Mouse (Mus musculus): ENCODE measurements around the gene AW822073. TPM values are rescaled to one million over a fixed set of nuclear protein-coding genes. Genes with fewer than 3 reads are reported as not detected.

The AW822073 gene
- total and polyA plus RNA-seq, 2 experiments from 2014 or later = not detected

DNA sequence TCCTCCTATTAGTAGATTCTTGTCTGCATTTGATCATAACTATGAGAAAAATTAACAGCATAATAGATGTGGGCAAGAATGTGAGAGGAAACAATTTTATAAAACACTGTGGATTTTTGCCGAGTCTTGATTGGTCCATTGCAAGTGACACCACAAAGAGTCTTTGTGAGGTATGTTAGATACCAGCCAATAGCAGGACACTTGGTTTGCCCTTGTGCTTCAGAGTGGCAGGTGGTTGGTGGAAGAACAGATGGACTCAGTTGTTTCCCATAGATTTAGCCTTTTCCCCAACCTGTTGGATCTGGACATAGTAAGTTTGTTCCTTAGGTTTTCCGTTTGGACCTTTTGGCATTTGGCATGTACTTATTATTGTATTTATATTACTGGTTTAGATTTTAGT, 13.5 kb downstream of the AW822073 start:
- H3K27ac ChIP-seq (ENCODE audit: low read depth) = no peak overlapping the region
- H3K9me3 ChIP-seq (replicated peaks; ENCODE audit: control insufficient read depth, low read length) = peaks cover 6% of the 10 kb centered on the region; the same call in 1 of the 2 replicates
- H3K4me3 ChIP-seq (ENCODE audit: low read depth, low read length) = no peak overlapping the region
- TF ChIP-seq CTCF (IDR thresholded peaks at IDR 0.05; ENCODE audit: low read depth) = no peak
- TF ChIP-seq EP300 (IDR thresholded peaks at IDR 0.05; ENCODE audit: low read depth) = no peak
- DNase-seq (ENCODE audit: low spot score) (no peak), ATAC-seq (ENCODE audit: insufficient read depth, low read depth) (no peak)
- 74% methylated on average over 2 of the region's 2 CpGs for WGBS
- H3K4me2 ChIP-seq (ENCODE audit: low read depth, low read length) = no peak overlapping the region
- no peaks in the 10 kb centered on the region for H3K36me3 ChIP-seq (replicated peaks; ENCODE audit: control insufficient read depth, insufficient read depth, low read length)
- H3K9ac ChIP-seq (replicated peaks; ENCODE audit: low read depth, low read length) = no peak overlapping the region
- no peaks in the 10 kb centered on the region for H3K27me3 ChIP-seq (ENCODE audit: control insufficient read depth, insufficient read depth, low read length)
- no peaks in the 10 kb centered on the region for H3K4me1 ChIP-seq (ENCODE audit: control insufficient read depth, insufficient read depth)

DNA sequence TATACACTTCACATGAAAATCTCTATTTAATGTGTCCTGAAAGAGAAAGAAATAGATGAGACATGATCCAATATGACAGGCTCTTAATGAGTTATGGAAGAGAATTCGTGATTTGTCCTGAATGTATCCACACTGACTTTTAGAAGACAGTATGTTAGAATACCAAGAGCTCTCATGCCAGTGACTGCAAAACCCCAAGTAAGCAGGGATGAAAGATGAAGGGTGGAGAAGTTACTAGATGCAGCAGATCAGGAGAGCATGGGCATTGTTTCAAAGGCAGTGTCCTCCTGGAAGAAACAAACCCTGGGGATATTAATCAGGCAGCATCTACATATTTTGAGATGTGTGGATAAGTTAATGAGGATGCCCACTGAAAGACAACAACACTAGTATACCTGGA, 14.2 kb downstream of the AW822073 start:
- Histone ChIP-seq H3K4me1 (ENCODE audit: control insufficient read depth, insufficient read depth) (no peaks in the 10 kb centered on the region), H3K9me3 (replicated peaks; ENCODE audit: control insufficient read depth, low read length) (peaks cover 3% of the 10 kb centered on the region; the same call in 1 of the 2 replicates), H3K27me3 (ENCODE audit: control insufficient read depth, insufficient read depth, low read length) (no peaks in the 10 kb centered on the region), H3K4me3 (ENCODE audit: low read depth, low read length) (no peak overlapping the region), H3K36me3 (replicated peaks; ENCODE audit: control insufficient read depth, insufficient read depth, low read length) (no peaks in the 10 kb centered on the region), H3K4me2 (ENCODE audit: low read depth, low read length) (no peak overlapping the region), H3K9ac (replicated peaks; ENCODE audit: low read depth, low read length) (no peak overlapping the region), H3K27ac (ENCODE audit: low read depth) (no peak overlapping the region)
- no peak for TF ChIP-seq EP300 (IDR thresholded peaks at IDR 0.05; ENCODE audit: low read depth)
- ATAC-seq (ENCODE audit: insufficient read depth, low read depth) (no peak), DNase-seq (ENCODE audit: low spot score) (no peak)
- WGBS = 42% methylated on average over 1 of the region's 1 CpGs

DNA sequence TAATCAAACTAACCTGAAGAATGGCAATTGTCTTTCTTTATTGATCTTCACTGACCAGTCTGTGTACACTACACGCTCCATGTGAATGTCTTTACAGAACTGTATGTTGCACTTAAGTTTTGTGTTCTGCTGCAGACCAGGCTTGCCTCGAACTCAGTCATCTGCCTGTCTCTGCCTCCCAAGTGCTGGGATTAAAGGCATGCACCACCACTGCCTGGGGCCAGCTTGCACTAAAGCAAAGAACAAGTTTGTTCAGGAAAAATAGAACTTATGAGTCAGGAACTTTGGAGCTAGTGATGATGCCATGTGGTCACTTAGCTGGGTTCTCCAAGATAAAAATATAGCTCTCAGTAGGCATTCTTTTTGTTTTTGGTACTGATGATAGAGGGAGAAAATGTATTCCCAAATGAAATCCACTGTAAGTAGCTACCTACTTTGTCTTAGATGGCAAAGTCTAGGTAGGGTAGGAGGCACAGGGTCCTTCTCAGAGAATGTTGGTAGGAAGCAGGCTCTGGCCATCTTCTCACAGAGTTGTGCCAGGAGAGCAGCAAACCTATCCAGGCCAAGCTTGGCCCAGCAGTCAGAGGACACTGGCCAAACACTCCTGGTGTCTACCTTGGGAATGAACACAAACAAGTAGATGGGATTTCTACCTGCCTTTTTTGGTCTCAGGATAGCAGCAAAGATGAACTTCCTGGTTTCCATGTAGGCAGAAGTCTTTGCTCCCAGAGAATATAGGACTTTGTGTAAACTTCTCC, 14.8 kb downstream of the AW822073 start:
- Histone ChIP-seq H3K9ac (replicated peaks; ENCODE audit: low read depth, low read length) (no peak overlapping the region), H3K4me1 (ENCODE audit: control insufficient read depth, insufficient read depth) (no peaks in the 10 kb centered on the region), H3K9me3 (replicated peaks; ENCODE audit: control insufficient read depth, low read length) (peaks cover 3% of the 10 kb centered on the region; the same call in 1 of the 2 replicates), H3K4me3 (ENCODE audit: low read depth, low read length) (no peak overlapping the region), H3K27me3 (ENCODE audit: control insufficient read depth, insufficient read depth, low read length) (no peaks in the 10 kb centered on the region), H3K4me2 (ENCODE audit: low read depth, low read length) (no peak overlapping the region), H3K27ac (ENCODE audit: low read depth) (no peak overlapping the region), H3K36me3 (replicated peaks; ENCODE audit: control insufficient read depth, insufficient read depth, low read length) (no peaks in the 10 kb centered on the region)
- 58% methylated on average over 2 of the region's 2 CpGs for whole genome bisulfite sequencing
- TF ChIP-seq CTCF (IDR thresholded peaks at IDR 0.05; ENCODE audit: low read depth) (no peak), EP300 (IDR thresholded peaks at IDR 0.05; ENCODE audit: low read depth) (no peak)
- ATAC-seq (ENCODE audit: insufficient read depth, low read depth) (no peak), DNase-seq (ENCODE audit: low spot score) (no peak)

DNA sequence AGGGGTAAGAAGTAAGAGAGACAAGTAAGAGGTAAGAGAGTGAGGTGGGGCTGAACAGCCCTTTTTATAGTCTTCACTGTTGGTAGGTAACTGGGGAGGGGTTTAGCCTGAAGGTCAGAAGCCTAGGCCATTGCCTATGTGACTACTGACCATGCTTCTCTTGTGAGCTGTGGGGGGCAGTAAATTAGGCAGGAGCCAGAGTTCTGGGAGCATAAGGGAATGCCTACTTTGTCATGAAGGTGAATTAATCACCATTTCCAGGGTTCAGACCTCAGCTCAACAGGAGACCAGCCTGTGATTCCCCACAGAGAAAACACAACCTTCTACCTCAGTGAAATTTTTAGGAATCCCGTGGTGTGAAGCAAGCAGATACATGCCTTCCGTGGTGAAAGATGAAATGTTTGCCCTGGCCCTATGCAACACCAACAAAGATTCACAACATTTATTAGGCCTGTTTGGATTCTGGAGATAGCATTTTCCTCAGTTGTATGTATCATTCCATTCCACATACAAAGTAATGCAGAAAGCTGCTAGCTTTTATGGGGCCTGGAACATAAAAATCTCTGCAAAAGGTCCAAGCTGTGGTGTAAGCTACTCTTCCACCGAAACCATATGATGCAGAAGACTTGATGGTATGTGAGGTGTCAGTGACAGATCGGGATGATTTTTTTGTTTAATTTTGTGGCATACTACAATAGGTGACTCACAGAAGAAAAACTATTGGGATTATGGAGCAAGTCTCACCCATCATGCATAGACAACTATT, 17.9 kb downstream of the AW822073 start:
- 73% methylated on average over 4 of the region's 4 CpGs for WGBS
- no peak for TF ChIP-seq CTCF (IDR thresholded peaks at IDR 0.05; ENCODE audit: low read depth)
- no peak for TF ChIP-seq EP300 (IDR thresholded peaks at IDR 0.05; ENCODE audit: low read depth)
- DNase-seq (ENCODE audit: low spot score) (no peak), ATAC-seq (ENCODE audit: insufficient read depth, low read depth) (no peak)
- no peaks in the 10 kb centered on the region for H3K4me1 ChIP-seq (ENCODE audit: control insufficient read depth, insufficient read depth)
- H3K4me3 ChIP-seq (ENCODE audit: low read depth, low read length) = no peak overlapping the region
- H3K9me3 ChIP-seq (replicated peaks; ENCODE audit: control insufficient read depth, low read length) = 0 out of 2 replicates have a peak, but pooled peaks cover 1% of the 10 kb centered on the region
- H3K4me2 ChIP-seq (ENCODE audit: low read depth, low read length) = no peak overlapping the region
- H3K27me3 ChIP-seq (ENCODE audit: control insufficient read depth, insufficient read depth, low read length) = no peaks in the 10 kb centered on the region
- H3K36me3 ChIP-seq (replicated peaks; ENCODE audit: control insufficient read depth, insufficient read depth, low read length) = no peaks in the 10 kb centered on the region
- no peak overlapping the region for H3K27ac ChIP-seq (ENCODE audit: low read depth)
- no peak overlapping the region for H3K9ac ChIP-seq (replicated peaks; ENCODE audit: low read depth, low read length)

DNA sequence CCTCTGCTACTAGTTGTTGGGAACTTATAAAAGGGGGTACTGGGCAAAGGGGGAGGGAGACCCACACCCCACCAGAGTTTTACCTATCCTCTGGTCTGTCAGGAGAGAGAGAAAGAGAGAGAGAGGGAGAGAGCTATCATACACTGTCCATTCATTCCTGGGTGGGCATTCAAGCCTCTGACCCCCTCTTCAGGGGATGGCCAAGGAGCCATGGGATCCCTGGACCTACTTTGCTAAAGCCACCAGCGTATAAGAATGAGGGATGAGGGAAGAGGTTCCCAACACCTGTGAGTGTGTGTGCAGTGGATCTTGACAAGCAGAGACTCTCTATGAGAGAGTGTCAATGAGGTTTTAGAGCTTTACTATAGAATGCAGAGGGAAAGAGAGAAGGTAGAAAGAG, 18.7 kb downstream of the AW822073 start:
- TF ChIP-seq EP300 (IDR thresholded peaks at IDR 0.05; ENCODE audit: low read depth) (no peak), CTCF (IDR thresholded peaks at IDR 0.05; ENCODE audit: low read depth) (no peak)
- H3K9me3 ChIP-seq (replicated peaks; ENCODE audit: control insufficient read depth, low read length) = no peaks in the 10 kb centered on the region
- H3K4me3 ChIP-seq (ENCODE audit: low read depth, low read length) = no peak overlapping the region
- ATAC-seq (ENCODE audit: insufficient read depth, low read depth) (0 out of 2 replicates have a peak, but pooled peaks have one; percentile 11), DNase-seq (ENCODE audit: low spot score) (no peak)
- H3K4me1 ChIP-seq (ENCODE audit: control insufficient read depth, insufficient read depth) = no peaks in the 10 kb centered on the region
- H3K27ac ChIP-seq (ENCODE audit: low read depth) = no peak overlapping the region
- H3K36me3 ChIP-seq (replicated peaks; ENCODE audit: control insufficient read depth, insufficient read depth, low read length) = no peaks in the 10 kb centered on the region
- H3K4me2 ChIP-seq (ENCODE audit: low read depth, low read length) = no peak overlapping the region
- H3K27me3 ChIP-seq (ENCODE audit: control insufficient read depth, insufficient read depth, low read length) = no peaks in the 10 kb centered on the region
- H3K9ac ChIP-seq (replicated peaks; ENCODE audit: low read depth, low read length) = no peak overlapping the region
- WGBS = 35% methylated on average over 1 of the region's 1 CpGs

Other genes starting within 250 kb of the AW822073 start
- not detected in 2 replicates for gene Duxf3, start 7.7 kb upstream of the AW822073 start, total RNA-seq (2014; rRNA removed; ENCODE audit: low replicate concordance)
- gene Duxf3, start 7.7 kb upstream of the AW822073 start, polyA plus RNA-seq (2015; fragmentation: Nextera tagmentation; extraction: Ambion mirVana) = not detected in 2 replicates
- not detected in 2 replicates for gene Gm4981, start 11.8 kb upstream of the AW822073 start, total RNA-seq (2014; rRNA removed; ENCODE audit: low replicate concordance)
- not detected in 2 replicates for gene Gm4981, start 11.8 kb upstream of the AW822073 start, polyA plus RNA-seq (2015; fragmentation: Nextera tagmentation; extraction: Ambion mirVana)
- 11.4 and 16.6 TPM in 2 replicates for gene Gcc2, start 30.6 kb upstream of the AW822073 start, total RNA-seq (2014; rRNA removed; ENCODE audit: low replicate concordance)
- 33.9 and 37.3 TPM in 2 replicates for gene Gcc2, start 30.6 kb upstream of the AW822073 start, polyA plus RNA-seq (2015; fragmentation: Nextera tagmentation; extraction: Ambion mirVana)
- 177 and 193 TPM in 2 replicates for gene Lims1, start 98.5 kb upstream of the AW822073 start, total RNA-seq (2014; rRNA removed; ENCODE audit: low replicate concordance)
- 211 and 232 TPM in 2 replicates for gene Lims1, start 98.5 kb upstream of the AW822073 start, polyA plus RNA-seq (2015; fragmentation: Nextera tagmentation; extraction: Ambion mirVana)
- 31.8 and 32.9 TPM in 2 replicates for gene Ranbp2, start 222.0 kb upstream of the AW822073 start, total RNA-seq (2014; rRNA removed; ENCODE audit: low replicate concordance)
- gene Ranbp2, start 222.0 kb upstream of the AW822073 start, polyA plus RNA-seq (2015; fragmentation: Nextera tagmentation; extraction: Ambion mirVana) = 7.9 and 8.8 TPM in 2 replicates

Data from heart, postnatal 0 days (tissue).